Mouse (Mus musculus): ENCODE data around the gene Lrrc3b. TPM values are rescaled to one million over a fixed set of nuclear protein-coding genes. Genes with fewer than 3 reads are reported as not detected.
A peak's percentile ranks its signal among the peaks of the same experiment; 100 is the strongest.

The Lrrc3b gene
- 25.4 and 29.2 TPM in 2 replicates for polyA plus RNA-seq (2015; fragmentation: Nextera tagmentation; extraction: Ambion mirVana)

DNA sequence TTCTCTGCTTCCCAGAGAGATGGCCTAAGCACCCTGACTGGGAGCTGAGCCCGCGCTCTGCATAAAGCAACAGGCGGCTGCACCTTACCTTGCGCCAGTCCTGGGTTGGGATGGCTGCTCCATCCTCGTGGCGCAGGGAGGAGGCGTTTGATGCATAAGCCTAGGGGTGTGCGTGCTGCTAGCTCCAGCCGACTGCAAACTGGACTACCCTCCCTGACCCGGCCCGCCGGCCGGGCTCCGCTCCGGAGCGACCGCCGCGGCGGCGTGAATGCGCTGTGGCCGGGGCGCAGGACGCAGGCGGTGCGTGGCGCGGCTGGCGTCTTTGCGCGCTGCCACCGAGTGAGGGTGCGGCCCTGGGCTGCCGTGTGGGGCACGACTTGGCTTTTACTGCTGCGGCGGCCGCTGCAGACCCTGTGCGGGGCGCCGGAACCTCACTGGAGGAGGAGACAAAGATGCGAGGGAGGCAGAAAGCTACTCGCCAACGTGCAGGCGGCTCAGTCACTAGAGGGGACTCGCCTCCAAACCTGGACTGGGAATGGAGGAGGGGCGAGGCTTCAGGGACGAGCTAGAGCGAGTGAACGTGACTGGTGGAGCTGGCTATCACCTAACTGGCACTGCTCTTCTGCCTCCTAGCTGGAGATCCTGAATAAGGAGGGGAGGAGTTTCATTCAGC is at the start of gene Lrrc3b:
Lrrc3b (minus strand) TSS at position 503 of the 673 bp plus-strand sequence.
- H3K4me1 ChIP-seq = peaks cover 5% of the 10 kb centered on the region; the same call in 1 of the 2 replicates
- H3K4me3 ChIP-seq (replicated peaks) = peak within 1 kb of the TSS; percentile 74
- H3K27ac ChIP-seq (replicated peaks) = peak within 1 kb of the TSS; percentile 90
- peak; percentile 95 for ATAC-seq (ENCODE audit: low FRiP score)
- H3K36me3 ChIP-seq = no peaks in the 10 kb centered on the region
- WGBS = 1% methylated on average over 51 of the region's 51 CpGs
- peak within 1 kb of the TSS; percentile 92 for H3K4me2 ChIP-seq
- no peaks in the 10 kb centered on the region for H3K9me3 ChIP-seq (replicated peaks)
- peak within 1 kb of the TSS; percentile 76 for H3K9ac ChIP-seq (replicated peaks)
- no peaks in the 10 kb centered on the region for H3K27me3 ChIP-seq (replicated peaks)

- H3K4me2 ChIP-seq = no peak overlapping the region
- H3K27ac ChIP-seq (replicated peaks) = no peak overlapping the region
- no peak overlapping the region for H3K4me3 ChIP-seq (replicated peaks)
- no peaks in the 10 kb centered on the region for H3K27me3 ChIP-seq (replicated peaks)
- H3K9ac ChIP-seq (replicated peaks) = no peak overlapping the region
- no peaks in the 10 kb centered on the region for H3K9me3 ChIP-seq (replicated peaks)
- ATAC-seq (ENCODE audit: low FRiP score) = no peak
- H3K4me1 ChIP-seq = no peaks in the 10 kb centered on the region
- no peaks in the 10 kb centered on the region for H3K36me3 ChIP-seq
Observed at GRCm38 (mm10) chr14:15477668-15478067, 38.9 kb upstream of the Lrrc3b start.

- 0% methylated on average over 11 of the region's 11 CpGs for WGBS
- H3K4me1 ChIP-seq = peaks cover 5% of the 10 kb centered on the region; the same call in 1 of the 2 replicates
- H3K4me3 ChIP-seq (replicated peaks) = peak overlapping the region; percentile 74
- peak; percentile 70 for ATAC-seq (ENCODE audit: low FRiP score)
- peak overlapping the region; percentile 92 for H3K4me2 ChIP-seq
- no peaks in the 10 kb centered on the region for H3K36me3 ChIP-seq
- peak overlapping the region; percentile 76 for H3K9ac ChIP-seq (replicated peaks)
- H3K27ac ChIP-seq (replicated peaks) = peak overlapping the region; percentile 90
- no peaks in the 10 kb centered on the region for H3K9me3 ChIP-seq (replicated peaks)
- H3K27me3 ChIP-seq (replicated peaks) = no peaks in the 10 kb centered on the region
Observed at GRCm38 (mm10) chr14:15438096-15438484, 697 bp downstream of the Lrrc3b start.

DNA sequence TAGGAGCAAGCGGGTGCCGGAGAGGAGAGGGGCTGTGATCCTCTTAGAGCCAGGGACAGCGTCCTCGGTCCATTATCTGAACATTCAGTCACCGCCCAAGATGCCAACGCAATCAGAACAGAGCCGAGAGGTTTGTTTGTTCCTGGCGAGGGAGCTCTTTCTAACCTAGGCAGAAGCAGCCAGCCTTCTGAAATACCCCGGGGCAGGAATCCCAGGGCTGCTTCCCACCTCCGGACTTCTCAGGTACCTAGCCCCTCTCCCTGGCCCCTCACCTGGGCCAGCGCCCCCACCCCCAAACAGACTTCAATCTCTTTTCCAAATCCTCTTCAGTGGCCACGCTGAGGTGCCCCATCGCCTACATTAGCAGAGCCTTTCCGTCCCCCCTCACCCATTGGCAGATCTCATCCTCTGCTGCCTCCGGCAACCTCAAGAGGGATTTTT is 1.3 kb downstream of the Lrrc3b start:
- Histone ChIP-seq H3K4me2 (peak overlapping the region; percentile 92), H3K27ac (replicated peaks) (peak overlapping the region; percentile 90), H3K9ac (replicated peaks) (peak overlapping the region; percentile 76), H3K27me3 (replicated peaks) (no peaks in the 10 kb centered on the region), H3K36me3 (no peaks in the 10 kb centered on the region), H3K4me3 (replicated peaks) (peak overlapping the region; percentile 74), H3K9me3 (replicated peaks) (no peaks in the 10 kb centered on the region), H3K4me1 (peaks cover 5% of the 10 kb centered on the region; the same call in 1 of the 2 replicates)
- ATAC-seq (ENCODE audit: low FRiP score) = peak; percentile 33
- WGBS = 4% methylated on average over 15 of the region's 15 CpGs

GRCm38 (mm10) chr14:15437046-15437445 is 1.7 kb downstream of the Lrrc3b start:
- Histone ChIP-seq H3K4me3 (replicated peaks) (peak overlapping the region; percentile 74), H3K27ac (replicated peaks) (peak overlapping the region; percentile 90), H3K4me1 (peaks cover 5% of the 10 kb centered on the region; the same call in 1 of the 2 replicates), H3K36me3 (no peaks in the 10 kb centered on the region), H3K9me3 (replicated peaks) (no peaks in the 10 kb centered on the region), H3K9ac (replicated peaks) (peak overlapping the region; percentile 76), H3K27me3 (replicated peaks) (no peaks in the 10 kb centered on the region), H3K4me2 (peak overlapping the region; percentile 92)
- ATAC-seq (ENCODE audit: low FRiP score) = peak; percentile 2; the same call in 1 of the 2 replicates
- 54% methylated on average over 4 of the region's 4 CpGs for WGBS

DNA sequence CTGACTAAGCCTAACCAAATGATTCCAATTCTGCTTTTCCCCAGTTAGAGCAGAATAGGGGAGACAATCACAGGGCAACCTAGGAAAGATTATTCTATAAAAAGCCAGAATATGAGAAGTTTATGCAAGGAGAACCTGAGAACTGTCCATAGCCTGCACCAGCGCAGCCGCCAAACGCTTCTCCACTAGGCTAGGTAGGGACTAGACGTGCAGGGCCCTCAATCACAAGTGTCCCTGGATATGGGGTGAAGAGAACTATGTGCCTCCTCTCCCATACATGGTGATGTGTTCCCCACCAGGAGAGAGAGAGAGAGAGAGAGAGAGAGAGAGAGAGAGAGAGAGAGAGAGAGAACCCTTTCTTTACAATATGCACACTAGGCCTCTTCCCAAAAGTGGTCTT is 2.2 kb downstream of the Lrrc3b start:
- Histone ChIP-seq H3K9ac (replicated peaks) (no peak overlapping the region), H3K4me3 (replicated peaks) (peak overlapping the region; percentile 74), H3K27me3 (replicated peaks) (no peaks in the 10 kb centered on the region), H3K27ac (replicated peaks) (no peak overlapping the region), H3K4me1 (peaks cover 5% of the 10 kb centered on the region; the same call in 1 of the 2 replicates), H3K9me3 (replicated peaks) (no peaks in the 10 kb centered on the region), H3K4me2 (peak overlapping the region; percentile 92), H3K36me3 (no peaks in the 10 kb centered on the region)
- no peak for ATAC-seq (ENCODE audit: low FRiP score)
- WGBS = 91% methylated on average over 4 of the region's 4 CpGs

- no peak for ATAC-seq (ENCODE audit: low FRiP score)
- Histone ChIP-seq H3K4me3 (replicated peaks) (no peak overlapping the region), H3K27me3 (replicated peaks) (no peaks in the 10 kb centered on the region), H3K9ac (replicated peaks) (no peak overlapping the region), H3K27ac (replicated peaks) (no peak overlapping the region), H3K4me1 (no peaks in the 10 kb centered on the region; the same call in 1 of the 2 replicates), H3K9me3 (replicated peaks) (no peaks in the 10 kb centered on the region), H3K36me3 (no peaks in the 10 kb centered on the region), H3K4me2 (no peak overlapping the region)
- WGBS = 75% methylated on average over 1 of the region's 1 CpGs
Observed at GRCm38 (mm10) chr14:15432396-15432795, 6.4 kb downstream of the Lrrc3b start.

- Histone ChIP-seq H3K9me3 (replicated peaks) (no peaks in the 10 kb centered on the region), H3K4me3 (replicated peaks) (no peak overlapping the region), H3K4me2 (no peak overlapping the region), H3K27ac (replicated peaks) (no peak overlapping the region), H3K27me3 (replicated peaks) (no peaks in the 10 kb centered on the region), H3K9ac (replicated peaks) (no peak overlapping the region), H3K4me1 (no peaks in the 10 kb centered on the region), H3K36me3 (no peaks in the 10 kb centered on the region)
- no peak for ATAC-seq (ENCODE audit: low FRiP score)
- 89% methylated on average over 1 of the region's 1 CpGs for WGBS
Observed at GRCm38 (mm10) chr14:15421624-15422023, 17.2 kb downstream of the Lrrc3b start.

DNA sequence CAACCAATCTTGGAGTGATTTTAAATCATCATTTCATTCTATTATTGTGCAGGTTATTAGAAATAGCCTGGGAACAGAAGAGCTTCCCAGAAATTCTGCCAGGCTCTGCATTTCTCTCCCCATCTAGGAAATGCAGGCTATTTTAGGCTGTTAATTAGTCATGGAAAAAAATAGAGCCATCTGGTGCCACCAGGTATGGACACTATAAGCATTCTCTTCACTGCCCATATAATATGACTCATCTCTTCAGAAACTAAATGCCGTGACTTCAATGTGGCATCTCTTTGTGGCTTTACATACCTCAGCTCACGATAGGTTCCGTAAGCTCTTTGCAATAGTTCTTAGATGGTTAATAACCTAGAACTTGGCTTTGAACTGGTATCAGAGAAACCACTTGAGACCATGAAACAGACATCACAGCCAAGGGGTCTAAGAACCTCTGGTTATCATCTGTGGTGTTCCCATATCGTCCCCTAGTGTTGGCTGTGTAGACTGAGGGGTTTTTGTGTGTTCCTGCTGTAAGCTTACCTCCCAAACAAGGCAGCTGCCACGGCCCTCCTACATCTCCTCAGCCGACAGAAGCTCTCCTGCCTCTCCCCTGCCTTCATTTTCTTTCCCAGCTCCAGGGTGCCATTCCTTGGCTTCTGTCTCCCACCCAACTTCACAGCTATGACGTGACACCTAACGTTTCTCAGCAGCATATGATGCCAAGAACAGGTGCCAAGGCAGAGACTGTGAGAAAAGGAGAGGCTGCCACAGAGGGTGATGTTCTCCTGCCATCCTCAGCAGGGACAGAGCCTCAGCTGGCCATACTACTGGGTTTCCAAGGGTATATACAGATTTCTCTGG is 27.9 kb downstream of the Lrrc3b start:
- Histone ChIP-seq H3K9ac (replicated peaks) (no peak overlapping the region), H3K27me3 (replicated peaks) (no peaks in the 10 kb centered on the region), H3K27ac (replicated peaks) (no peak overlapping the region), H3K9me3 (replicated peaks) (no peaks in the 10 kb centered on the region), H3K36me3 (no peaks in the 10 kb centered on the region), H3K4me1 (no peaks in the 10 kb centered on the region), H3K4me2 (no peak overlapping the region), H3K4me3 (replicated peaks) (no peak overlapping the region)
- no peak for ATAC-seq (ENCODE audit: low FRiP score)
- WGBS = 79% methylated on average over 8 of the region's 8 CpGs

- H3K27ac ChIP-seq (replicated peaks) = no peak overlapping the region
- no peaks in the 10 kb centered on the region for H3K27me3 ChIP-seq (replicated peaks)
- no peaks in the 10 kb centered on the region for H3K4me1 ChIP-seq
- no peak overlapping the region for H3K4me2 ChIP-seq
- H3K9ac ChIP-seq (replicated peaks) = no peak overlapping the region
- no peak overlapping the region for H3K4me3 ChIP-seq (replicated peaks)
- ATAC-seq (ENCODE audit: low FRiP score) = no peak
- H3K36me3 ChIP-seq = no peaks in the 10 kb centered on the region
- no peaks in the 10 kb centered on the region for H3K9me3 ChIP-seq (replicated peaks)
- WGBS = 83% methylated on average over 2 of the region's 2 CpGs
Observed at GRCm38 (mm10) chr14:15385536-15385935, 53.3 kb downstream of the Lrrc3b start.

DNA sequence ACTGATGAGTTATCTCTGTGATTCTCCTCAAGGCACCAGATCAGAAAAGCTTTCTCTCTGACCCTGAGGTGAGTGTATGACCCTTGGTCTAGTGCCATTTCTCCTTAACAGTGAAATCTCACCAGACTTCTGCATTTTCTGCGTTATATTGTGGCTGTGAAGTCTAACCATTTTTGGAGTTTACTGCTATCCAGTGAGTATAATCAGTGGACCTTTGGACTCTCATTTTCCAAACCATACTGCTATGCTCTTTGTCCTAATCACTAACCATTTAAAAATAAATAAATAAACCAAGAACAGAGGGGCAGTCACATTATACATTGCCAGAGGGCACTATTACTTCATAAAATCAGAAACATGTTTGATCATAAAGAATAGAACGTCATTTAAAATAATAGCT is 53.8 kb downstream of the Lrrc3b start:
- no peak for ATAC-seq (ENCODE audit: low FRiP score)

GRCm38 (mm10) chr14:15384532-15384931 is 54.3 kb downstream of the Lrrc3b start:
- H3K9ac ChIP-seq (replicated peaks) = no peak overlapping the region
- H3K27ac ChIP-seq (replicated peaks) = no peak overlapping the region
- no peak for ATAC-seq (ENCODE audit: low FRiP score)
- H3K36me3 ChIP-seq = no peaks in the 10 kb centered on the region
- H3K9me3 ChIP-seq (replicated peaks) = no peaks in the 10 kb centered on the region
- H3K4me3 ChIP-seq (replicated peaks) = no peak overlapping the region
- no peak overlapping the region for H3K4me2 ChIP-seq
- no peaks in the 10 kb centered on the region for H3K4me1 ChIP-seq
- 67% methylated on average over 5 of the region's 5 CpGs for WGBS
- no peaks in the 10 kb centered on the region for H3K27me3 ChIP-seq (replicated peaks)

More for the DNA sequence above, 53.8 kb downstream of the Lrrc3b start:
- 80% methylated on average over 2 of the region's 2 CpGs for WGBS
- no peak overlapping the region for H3K9ac ChIP-seq (replicated peaks)
- no peak overlapping the region for H3K27ac ChIP-seq (replicated peaks)
- H3K4me3 ChIP-seq (replicated peaks) = no peak overlapping the region
- H3K4me2 ChIP-seq = no peak overlapping the region
- H3K9me3 ChIP-seq (replicated peaks) = no peaks in the 10 kb centered on the region
- no peaks in the 10 kb centered on the region for H3K27me3 ChIP-seq (replicated peaks)
- no peaks in the 10 kb centered on the region for H3K36me3 ChIP-seq
- H3K4me1 ChIP-seq = no peaks in the 10 kb centered on the region
